Mouse (Mus musculus) liver, embryonic 16.5 days (tissue): ENCODE results near the gene Ten1. TPM values are rescaled to one million over a fixed set of nuclear protein-coding genes. Genes with fewer than 3 reads are reported as not detected.

Experiments
- ATAC-seq: fragments of 200-750 bp; cut with Nextera tagmentation; 2 replicates; pipeline ENCODE4 v1.8.0; 2017; ENCODE audit warnings: low read depth, mild to moderate bottlenecking, moderate number of reproducible peaks, moderate library complexity
- H3K27ac ChIP-seq: fragments of 300-500 bp; sonication (generic); 2 replicates; pipeline ENCODE4 v1.5.1; 2014; ENCODE audit warnings: mild to moderate bottlenecking, low read length
- H3K27me3 ChIP-seq: fragments of 300-500 bp; sonication (generic); 2 replicates; pipeline ENCODE4 v1.6.1; 2014; ENCODE audit warnings: low read depth, low read length, mixed read lengths; ENCODE audit not compliant: control insufficient read depth, insufficient read depth
- H3K36me3 ChIP-seq: fragments of 300-500 bp; sonication (generic); 2 replicates; pipeline ENCODE4 v1.6.1; 2014; ENCODE audit warnings: mild to moderate bottlenecking; ENCODE audit not compliant: control insufficient read depth, insufficient read depth
- H3K4me1 ChIP-seq: fragments of 300-500 bp; sonication (generic); 2 replicates; pipeline ENCODE4 v1.6.1; 2014; ENCODE audit warnings: low read depth, low read length, mixed read lengths; ENCODE audit not compliant: control insufficient read depth
- H3K4me2 ChIP-seq: fragments of 300-500 bp; sonication (generic); 2 replicates; pipeline ENCODE4 v1.6.1; 2014; ENCODE audit warnings: low read depth, low read length, mixed read lengths
- H3K4me3 ChIP-seq: fragments of 300-500 bp; sonication (generic); 2 replicates; pipeline ENCODE4 v1.5.1; 2014; ENCODE audit warnings: low read depth, mild to moderate bottlenecking, low read length
- H3K9ac ChIP-seq: fragments of 300-500 bp; sonication (generic); 2 replicates; pipeline ENCODE4 v1.6.1; 2014; ENCODE audit warnings: low read depth, low read length
- H3K9me3 ChIP-seq: fragments of 300-500 bp; sonication (generic); replicated peaks from 2 replicates; pipeline ENCODE4 v1.6.1; 2016; ENCODE audit warnings: low read length; ENCODE audit not compliant: control insufficient read depth
- WGBS: fragments of 180-500 bp; shearing (Covaris S2); extraction: QIAGEN DNeasy Blood & Tissue Kit; methylation state at CpG from one replicate; pipeline ENCODE4 v1.1.7; 2014; ENCODE audit not compliant: insufficient replicate concordance; 5-methylcytosine and 5-hydroxymethylcytosine counted together
- polyA plus RNA-seq: library from polyadenylated mRNA; unstranded; fragments of >200 nt; fragmentation: Nextera tagmentation; extraction: Ambion mirVana; gene quantifications from 2 replicates; pipeline ENCODE4 v1.2.1, GENCODE M21; 2015

Gene Ten1
- polyA plus RNA-seq, 1 experiment from 2014 or later: 23.1 TPM

DNA sequence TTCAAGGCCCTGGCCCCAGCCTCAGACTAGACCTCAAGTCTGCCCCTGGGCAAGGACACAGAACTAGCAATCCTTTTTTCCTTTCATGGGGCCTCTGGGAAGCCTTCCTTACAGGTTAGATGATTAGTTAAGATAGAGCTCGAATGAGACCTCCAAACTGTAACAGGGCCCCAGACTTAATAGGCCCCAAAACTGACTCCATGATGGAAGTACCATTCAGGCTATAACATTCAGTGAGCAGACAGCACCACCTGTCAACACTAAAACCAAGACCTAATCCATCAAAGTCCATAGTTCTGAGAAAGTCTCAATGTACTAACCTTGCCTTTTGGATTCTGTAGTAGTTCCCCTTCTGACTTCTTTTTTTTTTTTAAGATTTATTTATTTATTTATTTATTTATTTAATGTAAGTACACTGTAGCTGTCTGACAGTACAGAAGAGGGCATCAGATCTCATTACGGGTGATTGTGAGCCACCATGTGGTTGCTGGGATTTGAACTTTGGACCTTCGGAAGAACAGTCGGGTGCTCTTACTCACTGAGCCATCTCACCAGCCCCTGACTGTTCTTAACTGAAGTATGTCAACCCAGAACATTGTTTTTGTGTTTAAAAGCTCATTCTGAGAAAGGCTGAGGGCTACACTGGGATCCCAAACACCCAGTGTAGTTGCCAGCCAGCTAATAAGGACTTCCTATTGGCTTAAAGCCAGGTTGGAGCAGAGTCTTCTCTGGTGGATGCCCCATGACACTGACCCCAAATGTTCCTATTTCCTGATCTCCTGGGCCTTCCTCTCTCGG is 28.5 kb upstream of the Ten1 start:
- H3K4me3 ChIP-seq: no peak overlapping the region
- H3K9me3 ChIP-seq: no peaks in the 10 kb centered on the region
- no peaks in the 10 kb centered on the region for H3K27me3 ChIP-seq
- H3K36me3 ChIP-seq: peaks cover 19% of the 10 kb centered on the region
- no peak for ATAC-seq
- H3K4me1 ChIP-seq: peaks cover 17% of the 10 kb centered on the region
- H3K9ac ChIP-seq: no peak overlapping the region
- H3K4me2 ChIP-seq: no peak overlapping the region
- WGBS: 64% methylated on average over 5 of the region's 5 CpGs
- H3K27ac ChIP-seq: no peak overlapping the region

DNA sequence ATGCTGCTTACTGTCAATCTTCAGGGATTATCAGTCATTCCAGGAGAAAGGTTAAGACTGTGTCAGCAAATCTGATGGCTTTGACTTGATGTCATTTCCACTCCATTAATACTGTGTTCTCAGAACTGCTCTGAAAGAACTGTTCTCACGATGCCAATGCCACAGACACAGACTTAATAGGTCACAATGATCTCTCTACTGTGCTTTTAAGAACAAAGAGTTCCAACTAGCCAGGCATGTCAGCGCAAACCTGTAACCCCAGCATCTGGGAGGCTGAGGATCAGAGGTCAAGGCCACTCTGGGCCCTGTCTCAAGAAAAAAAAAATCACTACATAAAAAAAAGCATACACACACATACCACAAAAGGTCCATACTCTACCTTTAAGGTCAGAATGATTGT is 26.7 kb upstream of the Ten1 start:
- Histone ChIP-seq H3K9ac (no peak overlapping the region), H3K27ac (no peak overlapping the region), H3K27me3 (no peaks in the 10 kb centered on the region), H3K4me2 (no peak overlapping the region), H3K9me3 (no peaks in the 10 kb centered on the region), H3K4me3 (no peak overlapping the region), H3K4me1 (peaks cover 10% of the 10 kb centered on the region), H3K36me3 (peaks cover 19% of the 10 kb centered on the region)
- 76% methylated on average over 2 of the region's 2 CpGs for WGBS
- no peak for ATAC-seq

DNA sequence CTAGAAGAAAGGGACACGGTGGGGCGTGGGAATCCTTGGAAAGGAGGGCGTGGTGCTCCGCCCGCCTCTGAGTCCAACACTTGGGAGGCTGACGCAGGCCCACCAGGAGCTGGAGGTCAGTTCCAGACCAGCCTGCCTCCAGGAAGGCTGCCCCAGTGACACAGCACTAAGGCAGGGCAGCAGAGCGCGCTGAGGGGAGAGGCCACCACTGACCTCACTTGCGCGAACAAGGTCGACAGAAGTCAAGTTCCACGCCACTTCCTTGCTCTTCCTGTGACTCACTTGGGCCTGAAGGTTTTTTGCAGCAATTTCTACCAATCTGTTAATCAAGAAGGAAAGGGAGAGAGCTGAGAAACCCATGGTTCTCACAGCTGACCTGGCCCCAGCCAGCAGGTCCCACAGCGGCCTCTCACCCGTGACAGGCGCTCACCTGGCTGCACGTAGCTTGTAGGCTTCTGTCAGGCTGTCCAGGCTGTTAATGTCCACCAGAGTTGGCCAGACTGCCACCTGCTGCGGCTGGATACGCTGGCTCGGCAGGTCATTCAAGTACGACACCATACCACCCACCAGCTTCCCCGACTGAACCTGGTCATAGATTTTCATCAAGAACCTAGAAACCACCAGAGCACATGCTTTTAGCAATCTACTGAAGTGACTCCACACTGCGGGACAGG is 23.7 kb upstream of the Ten1 start:
- 82% methylated on average over 22 of the region's 22 CpGs for whole genome bisulfite sequencing
- Histone ChIP-seq H3K36me3 (peaks cover 27% of the 10 kb centered on the region), H3K27ac (no peak overlapping the region), H3K4me3 (no peak overlapping the region), H3K9me3 (no peaks in the 10 kb centered on the region), H3K4me2 (no peak overlapping the region), H3K9ac (no peak overlapping the region), H3K4me1 (no peaks in the 10 kb centered on the region; the same call in none of the 2 replicates), H3K27me3 (no peaks in the 10 kb centered on the region)
- ATAC-seq: no peak

DNA sequence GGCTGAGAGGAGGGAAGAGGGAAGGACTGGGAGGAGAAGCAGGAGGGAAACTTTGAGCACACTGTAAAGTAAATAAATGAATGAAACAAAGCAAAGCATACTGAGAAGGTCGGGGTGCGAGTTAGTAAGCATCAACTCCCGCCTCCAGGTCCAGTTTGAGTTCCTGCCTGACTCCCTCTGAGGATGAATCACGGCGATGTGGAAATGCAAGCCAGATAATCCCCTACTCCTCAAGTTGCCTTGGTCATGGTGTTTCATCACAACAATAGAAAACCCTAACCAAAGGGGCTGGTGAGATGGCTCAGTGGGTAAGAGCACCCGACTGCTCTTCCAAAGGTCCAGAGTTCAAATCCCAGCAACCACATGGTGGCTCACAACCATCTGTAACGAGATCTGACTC is 22.6 kb upstream of the Ten1 start:
- H3K4me2 ChIP-seq: no peak overlapping the region
- no peaks in the 10 kb centered on the region for H3K9me3 ChIP-seq
- H3K27me3 ChIP-seq: no peaks in the 10 kb centered on the region
- H3K9ac ChIP-seq: no peak overlapping the region
- no peak overlapping the region for H3K4me3 ChIP-seq
- WGBS: 77% methylated on average over 7 of the region's 7 CpGs
- H3K27ac ChIP-seq: no peak overlapping the region
- ATAC-seq: no peak
- H3K36me3 ChIP-seq: peaks cover 30% of the 10 kb centered on the region
- no peaks in the 10 kb centered on the region for H3K4me1 ChIP-seq

DNA sequence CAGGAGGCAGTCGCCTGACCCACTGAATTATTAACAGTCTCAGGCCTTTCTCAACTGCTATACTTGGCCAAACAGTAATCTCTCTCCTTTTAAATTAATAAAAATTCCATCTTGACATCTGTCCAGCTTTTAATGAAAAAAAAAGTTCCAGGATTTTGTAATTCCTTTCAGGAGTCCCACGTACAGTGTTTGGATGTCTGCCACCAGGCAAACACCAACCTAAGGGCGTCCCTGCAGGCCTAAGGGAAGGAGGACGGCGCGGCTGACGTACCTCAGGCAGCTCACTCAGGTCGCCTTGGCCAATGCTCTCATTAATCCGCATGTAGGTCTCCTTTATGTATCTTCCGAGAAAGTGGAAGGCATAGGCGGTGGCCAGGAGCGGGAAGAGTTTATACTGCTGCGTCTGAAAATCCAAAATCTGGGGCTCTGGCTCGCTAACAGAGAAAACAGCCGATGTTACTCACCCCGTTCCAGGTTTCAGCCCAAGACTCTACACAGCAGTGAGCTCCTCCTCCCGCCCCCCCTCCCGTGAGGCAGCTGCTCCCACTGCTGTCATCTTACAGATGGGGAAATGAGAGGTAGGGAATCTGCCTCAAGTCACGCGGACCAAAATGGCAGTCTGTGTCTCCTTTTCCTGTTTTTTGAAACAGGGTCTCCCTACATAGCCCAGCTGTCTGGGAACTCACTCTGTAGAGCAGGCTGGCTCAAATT is 20.1 kb upstream of the Ten1 start:
- no peaks in the 10 kb centered on the region for H3K27me3 ChIP-seq
- H3K36me3 ChIP-seq: peaks cover 20% of the 10 kb centered on the region
- WGBS: 88% methylated on average over 20 of the region's 20 CpGs
- no peak overlapping the region for H3K4me2 ChIP-seq
- ATAC-seq: no peak
- H3K9me3 ChIP-seq: no peaks in the 10 kb centered on the region
- no peak overlapping the region for H3K27ac ChIP-seq
- no peaks in the 10 kb centered on the region for H3K4me1 ChIP-seq
- H3K4me3 ChIP-seq: no peak overlapping the region
- no peak overlapping the region for H3K9ac ChIP-seq

DNA sequence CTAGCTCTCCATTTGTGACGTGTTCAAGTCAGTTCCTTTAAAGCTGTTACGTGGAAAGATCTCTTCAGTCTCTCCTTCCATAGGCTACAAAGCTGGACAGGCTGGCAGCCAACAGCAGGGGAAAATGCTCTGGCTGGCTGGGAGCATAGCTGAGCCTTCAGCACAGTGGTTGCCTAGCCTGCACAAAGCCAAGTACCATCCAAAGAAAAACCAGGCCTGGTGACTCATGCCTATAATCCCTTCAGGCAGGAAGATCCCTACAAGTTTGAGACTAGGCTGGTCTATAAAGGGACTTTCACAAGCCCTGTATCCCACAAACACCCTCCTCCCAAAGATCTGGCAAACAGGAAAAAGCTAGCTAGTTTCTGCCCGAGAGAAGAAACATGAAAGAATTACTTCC is 12.8 kb upstream of the Ten1 start:
- Histone ChIP-seq H3K27ac (no peak overlapping the region), H3K36me3 (0 out of 2 replicates have a peak, but pooled peaks cover 6% of the 10 kb centered on the region), H3K27me3 (no peaks in the 10 kb centered on the region), H3K4me1 (no peaks in the 10 kb centered on the region), H3K4me3 (no peak overlapping the region), H3K9ac (no peak overlapping the region), H3K4me2 (no peak overlapping the region), H3K9me3 (no peaks in the 10 kb centered on the region)
- ATAC-seq: no peak
- WGBS: 74% methylated on average over 3 of the region's 3 CpGs

DNA sequence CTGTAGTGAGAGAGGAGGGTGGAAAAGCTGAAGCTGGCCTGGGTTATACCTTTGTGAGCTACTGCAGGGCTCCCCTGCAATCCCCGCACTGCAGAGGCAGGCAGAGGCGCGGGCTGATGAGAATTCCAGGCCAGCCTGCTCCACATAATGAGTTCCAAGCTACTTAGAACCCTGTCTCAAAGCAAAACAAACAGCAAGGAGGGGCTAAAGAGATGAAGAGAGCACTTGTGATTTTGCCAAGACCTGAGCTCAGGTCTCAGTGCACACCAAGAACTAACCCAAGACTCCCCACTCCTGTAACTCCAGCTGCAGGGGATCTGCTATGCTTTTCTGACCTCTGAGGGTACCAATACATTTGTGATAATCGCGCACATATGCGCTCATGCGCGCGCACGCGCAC is 12.3 kb upstream of the Ten1 start:
- ATAC-seq: no peak
- H3K36me3 ChIP-seq: 0 out of 2 replicates have a peak, but pooled peaks cover 6% of the 10 kb centered on the region
- no peak overlapping the region for H3K4me2 ChIP-seq

DNA sequence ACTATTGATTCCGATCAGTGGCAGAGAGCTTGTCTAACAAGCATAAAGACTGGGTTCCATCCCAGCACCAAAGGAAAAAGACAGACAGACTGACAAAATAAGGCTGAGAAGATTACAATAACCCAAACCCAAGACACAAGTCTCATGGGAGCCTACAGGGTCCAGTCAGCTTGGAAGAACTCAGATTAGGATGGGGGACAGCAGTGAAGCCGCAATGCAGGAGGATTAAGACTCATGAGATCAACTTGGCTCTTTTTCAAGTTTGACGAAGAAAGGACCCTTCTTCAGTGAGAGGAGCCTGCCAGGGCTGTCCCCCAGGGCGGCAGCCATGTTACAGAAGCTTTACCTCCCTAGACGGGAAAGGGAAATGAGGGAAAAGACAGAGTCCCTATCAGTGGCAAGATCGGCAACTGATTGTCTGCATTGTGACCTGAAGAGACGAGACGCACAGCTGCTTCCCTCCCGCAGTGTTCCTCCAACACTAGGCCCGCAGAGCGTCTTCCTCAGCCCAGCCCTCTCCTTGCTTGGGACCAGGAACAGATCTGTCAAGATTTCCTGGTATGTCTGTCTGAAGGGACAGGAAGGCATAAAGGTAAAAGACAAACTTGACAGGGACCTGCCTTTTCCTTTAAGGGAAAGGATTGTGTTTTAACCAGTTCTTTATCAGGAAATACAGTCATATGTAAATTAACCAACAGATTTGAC is 11.3 kb upstream of the Ten1 start:
- WGBS: 55% methylated on average over 11 of the region's 11 CpGs
- no peak overlapping the region for H3K4me2 ChIP-seq
- no peak overlapping the region for H3K27ac ChIP-seq
- 0 out of 2 replicates have a peak, but pooled peaks cover 6% of the 10 kb centered on the region for H3K36me3 ChIP-seq
- H3K9me3 ChIP-seq: no peaks in the 10 kb centered on the region
- H3K4me3 ChIP-seq: no peak overlapping the region
- H3K27me3 ChIP-seq: no peaks in the 10 kb centered on the region
- no peak for ATAC-seq
- H3K4me1 ChIP-seq: no peaks in the 10 kb centered on the region
- no peak overlapping the region for H3K9ac ChIP-seq

More for the DNA sequence above, 12.3 kb upstream of the Ten1 start:
- H3K4me3 ChIP-seq: no peak overlapping the region
- no peaks in the 10 kb centered on the region for H3K27me3 ChIP-seq
- 93% methylated on average over 11 of the region's 11 CpGs for WGBS
- H3K27ac ChIP-seq: no peak overlapping the region
- H3K9ac ChIP-seq: no peak overlapping the region
- H3K9me3 ChIP-seq: no peaks in the 10 kb centered on the region
- H3K4me1 ChIP-seq: no peaks in the 10 kb centered on the region
